Comparison of ENCODE assay signal across 9 mouse cellular contexts in genomic region chr8:27679164-27679563, GRCm38 (mm10).
A peak's percentile ranks its signal among the peaks of the same experiment; 100 is the strongest.
DNase-seq lines count a peak whose midpoint lies in the region; ATAC-seq lines count a peak whose summit lies in the region.
"Had no signal": no experiment of that assay in that cellular context is flagged by ENCODE, and none has a peak within 500 bp of the region (broad histone marks: within the 10 kb centered on the region; RNA-seq: fewer than 3 reads in every experiment).

No protein-coding gene starts in this region.

- H3K4me2 ChIP-seq in embryonic facial prominence, embryonic 14.5 days (ENCODE audit: low read depth, low read length), result no peak overlapping the region
- no peak overlapping the region for H3K4me2 ChIP-seq in intestine, embryonic 14.5 days (ENCODE audit: low read length)
- no peak overlapping the region; the same call in 1 of the 2 replicates for H3K4me2 ChIP-seq in midbrain, embryonic 15.5 days
- H3K4me2 ChIP-seq: heart, embryonic 15.5 days had no signal

- peak; percentile 45 for DNase-seq in adrenal gland, postnatal 10 days
- DNase-seq in adrenal gland, postnatal 25 days, result no peak
- DNase-seq in R1 (ENCODE audit: low read depth, low spot score), result peak; percentile 59
- peak; percentile 71 for DNase-seq in embryonic facial prominence, embryonic 14.5 days (ENCODE audit: low spot score)
- DNase-seq in intestine, embryonic 14.5 days (ENCODE audit: low spot score), result peak; percentile 65
- peak; percentile 51 to 52 for DNase-seq in left cerebral cortex, adult 18-20 months (ENCODE audit: low spot score in 2 of 2)
- no peak for DNase-seq in B cell, adult 2 months

- H3K9ac ChIP-seq in embryonic facial prominence, embryonic 14.5 days (ENCODE audit: low read depth, low read length), result no peak overlapping the region
- H3K9ac ChIP-seq in intestine, embryonic 14.5 days (ENCODE audit: low read length), result no peak overlapping the region
- H3K9ac ChIP-seq in midbrain, embryonic 15.5 days, result no peak overlapping the region
- H3K9ac ChIP-seq: heart, embryonic 15.5 days had no signal

- H3K9me3 ChIP-seq in embryonic facial prominence, embryonic 14.5 days (ENCODE audit: control insufficient read depth, low read length), result no peaks in the 10 kb centered on the region
- H3K9me3 ChIP-seq in intestine, embryonic 14.5 days (ENCODE audit: control insufficient read depth, low read length), result no peaks in the 10 kb centered on the region
- H3K9me3 ChIP-seq in midbrain, embryonic 15.5 days, result no peaks in the 10 kb centered on the region
- H3K9me3 ChIP-seq: heart, embryonic 15.5 days had no signal

- H3K4me1 ChIP-seq in embryonic facial prominence, embryonic 14.5 days (ENCODE audit: control insufficient read depth, insufficient read depth, low read length), result no peaks in the 10 kb centered on the region
- H3K4me1 ChIP-seq in intestine, embryonic 14.5 days (replicated peaks; ENCODE audit: control insufficient read depth, insufficient read depth, low read length), result no peaks in the 10 kb centered on the region
- peaks cover 13% of the 10 kb centered on the region; the same call in 1 of the 2 replicates for H3K4me1 ChIP-seq in midbrain, embryonic 15.5 days
- H3K4me1 ChIP-seq: heart, embryonic 15.5 days had no signal

- no peaks in the 10 kb centered on the region for H3K27me3 ChIP-seq in embryonic facial prominence, embryonic 14.5 days (replicated peaks; ENCODE audit: control insufficient read depth, insufficient read depth, low read length)
- no peaks in the 10 kb centered on the region for H3K27me3 ChIP-seq in intestine, embryonic 14.5 days (replicated peaks; ENCODE audit: control insufficient read depth, insufficient read depth, low read length)
- no peaks in the 10 kb centered on the region for H3K27me3 ChIP-seq in midbrain, embryonic 15.5 days (replicated peaks)
- H3K27me3 ChIP-seq: heart, embryonic 15.5 days had no signal

- ATAC-seq in embryonic facial prominence, embryonic 14.5 days (ENCODE audit: low read depth), result peak; percentile 67; the same call in 1 of the 2 replicates
- 0 out of 2 replicates have a peak, but pooled peaks have one; percentile 47 for ATAC-seq in intestine, embryonic 14.5 days (replicated peaks; ENCODE audit: low FRiP score, low TSS enrichment, low read depth)
- ATAC-seq in midbrain, embryonic 15.5 days (replicated peaks), result peak; percentile 85

- no peak overlapping the region for H3K27ac ChIP-seq in embryonic facial prominence, embryonic 14.5 days (replicated peaks; ENCODE audit: low read depth, low read length)
- H3K27ac ChIP-seq in intestine, embryonic 14.5 days (ENCODE audit: low read depth), result no peak overlapping the region
- H3K27ac ChIP-seq in midbrain, embryonic 15.5 days, result no peak overlapping the region; the same call in 1 of the 2 replicates
- H3K27ac ChIP-seq: heart, embryonic 15.5 days had no signal

- WGBS in embryonic facial prominence, embryonic 14.5 days, result 4% methylated on average over 2 of the region's 2 CpGs
- WGBS in intestine, embryonic 14.5 days, result 10% methylated on average over 2 of the region's 2 CpGs
- WGBS in midbrain, embryonic 15.5 days, result 3% methylated on average over 2 of the region's 2 CpGs

- H3K36me3 ChIP-seq in embryonic facial prominence, embryonic 14.5 days (ENCODE audit: control insufficient read depth, insufficient read depth, low read length), result no peaks in the 10 kb centered on the region
- no peaks in the 10 kb centered on the region for H3K36me3 ChIP-seq in intestine, embryonic 14.5 days (ENCODE audit: control insufficient read depth, insufficient read depth, low read length)
- H3K36me3 ChIP-seq in midbrain, embryonic 15.5 days (replicated peaks), result no peaks in the 10 kb centered on the region
- H3K36me3 ChIP-seq: heart, embryonic 15.5 days had no signal

- H3K4me3 ChIP-seq in embryonic facial prominence, embryonic 14.5 days (ENCODE audit: low read depth, low read length), result no peak overlapping the region
- H3K4me3 ChIP-seq in intestine, embryonic 14.5 days (ENCODE audit: low read depth, low read length), result no peak overlapping the region
- no peak overlapping the region for H3K4me3 ChIP-seq in midbrain, embryonic 15.5 days
- H3K4me3 ChIP-seq: heart, embryonic 15.5 days had no signal

Comparison
In these comparisons a context has a peak if more than half of its experiments do, and no peak if none do; other contexts are left out.
1. DNase-seq: peak in adrenal gland, postnatal 10 days (single experiment), R1 (single experiment), embryonic facial prominence, embryonic 14.5 days (single experiment), intestine, embryonic 14.5 days (single experiment) and left cerebral cortex, adult 18-20 months (2 of 2); none in adrenal gland, postnatal 25 days (single experiment) and B cell, adult 2 months (0 of 2).
2. Peak in every context shown above with its lines, with median percentiles within 50 percentile points of each other: ATAC-seq.